Mouse (Mus musculus) thymus, postnatal 25 days (tissue): ENCODE results near the gene C1qtnf6.

Experiments
- DNase-seq: peaks from one replicate; pipeline ENCODE4 v3.0.0; 2022

Gene C1qtnf6

GRCm38 (mm10) chr15:78479470-78479869, 51.7 kb downstream of the C1qtnf6 start:
- no peak for DNase-seq

- no peak for DNase-seq
Observed at GRCm38 (mm10) chr15:78478073-78478472, 53.1 kb downstream of the C1qtnf6 start.

- DNase-seq = no peak
Observed at GRCm38 (mm10) chr15:78476878-78477277, 54.3 kb downstream of the C1qtnf6 start.

GRCm38 (mm10) chr15:78475604-78476031, 55.6 kb downstream of the C1qtnf6 start:
- peak; percentile 65 for DNase-seq

- no peak for DNase-seq
Observed at GRCm38 (mm10) chr15:78473442-78473841, 57.8 kb downstream of the C1qtnf6 start.
